Mouse (Mus musculus): ENCODE data around the gene Cd38. TPM values are rescaled to one million over a fixed set of nuclear protein-coding genes. Genes with fewer than 3 reads are reported as not detected.

The Cd38 gene
- polyA plus RNA-seq, 1 experiment = 5.7 TPM

GRCm38 (mm10) chr5:43846227-43846626 lies 22.1 kb upstream of the Cd38 start:
- Histone ChIP-seq H3K27ac (ENCODE audit: control insufficient read depth, insufficient read depth, low read depth, low read length, poor library complexity) (no peak overlapping the region; the same call in 1 of the 2 replicates), H3K4me1 (ENCODE audit: control insufficient read depth, insufficient read depth, low read length) (peaks cover 2% of the 10 kb centered on the region; the same call in 1 of the 2 replicates), H3K4me3 (replicated peaks; ENCODE audit: control insufficient read depth, low read depth, low read length) (no peak overlapping the region)
- TF ChIP-seq CTCF (IDR thresholded peaks at IDR 0.05; ENCODE audit: control insufficient read depth, insufficient read depth, low read length) = no peak
- no peak for TF ChIP-seq POLR2A (IDR thresholded peaks at IDR 0.05; ENCODE audit: borderline replicate concordance, control insufficient read depth, low read depth, low read length)
- WGBS = 85% methylated on average over 2 of the region's 2 CpGs

GRCm38 (mm10) chr5:43847555-43847954 lies 20.8 kb upstream of the Cd38 start:
- no peak overlapping the region for H3K4me3 ChIP-seq (replicated peaks; ENCODE audit: control insufficient read depth, low read depth, low read length)
- H3K4me1 ChIP-seq (ENCODE audit: control insufficient read depth, insufficient read depth, low read length) = no peaks in the 10 kb centered on the region; the same call in 1 of the 2 replicates
- TF ChIP-seq POLR2A (IDR thresholded peaks at IDR 0.05; ENCODE audit: borderline replicate concordance, control insufficient read depth, low read depth, low read length) = no peak
- TF ChIP-seq CTCF (IDR thresholded peaks at IDR 0.05; ENCODE audit: control insufficient read depth, insufficient read depth, low read length) = no peak
- no peak overlapping the region for H3K27ac ChIP-seq (ENCODE audit: control insufficient read depth, insufficient read depth, low read depth, low read length, poor library complexity)

GRCm38 (mm10) chr5:43848275-43848674 lies 20.1 kb upstream of the Cd38 start:
- Histone ChIP-seq H3K4me3 (replicated peaks; ENCODE audit: control insufficient read depth, low read depth, low read length) (no peak overlapping the region), H3K4me1 (ENCODE audit: control insufficient read depth, insufficient read depth, low read length) (peaks cover 3% of the 10 kb centered on the region; the same call in 1 of the 2 replicates), H3K27ac (ENCODE audit: control insufficient read depth, insufficient read depth, low read depth, low read length, poor library complexity) (no peak overlapping the region)
- 62% methylated on average over 3 of the region's 3 CpGs for WGBS
- TF ChIP-seq CTCF (IDR thresholded peaks at IDR 0.05; ENCODE audit: control insufficient read depth, insufficient read depth, low read length) = no peak
- no peak for TF ChIP-seq POLR2A (IDR thresholded peaks at IDR 0.05; ENCODE audit: borderline replicate concordance, control insufficient read depth, low read depth, low read length)

- Histone ChIP-seq H3K4me1 (ENCODE audit: control insufficient read depth, insufficient read depth, low read length) (peaks cover 9% of the 10 kb centered on the region), H3K27ac (ENCODE audit: control insufficient read depth, insufficient read depth, low read depth, low read length, poor library complexity) (peak overlapping the region; percentile 54), H3K4me3 (replicated peaks; ENCODE audit: control insufficient read depth, low read depth, low read length) (no peak overlapping the region)
- WGBS = 34% methylated on average over 11 of the region's 11 CpGs
- TF ChIP-seq CTCF (IDR thresholded peaks at IDR 0.05; ENCODE audit: control insufficient read depth, insufficient read depth, low read length) (no peak), POLR2A (IDR thresholded peaks at IDR 0.05; ENCODE audit: borderline replicate concordance, control insufficient read depth, low read depth, low read length) (no peak)
These were observed 15.1 kb upstream of the Cd38 start for GRCm38 (mm10) chr5:43853096-43853867.

- TF ChIP-seq CTCF (IDR thresholded peaks at IDR 0.05; ENCODE audit: control insufficient read depth, insufficient read depth, low read length) (no peak), POLR2A (IDR thresholded peaks at IDR 0.05; ENCODE audit: borderline replicate concordance, control insufficient read depth, low read depth, low read length) (no peak)
- peak overlapping the region; percentile 54; the same call in 1 of the 2 replicates for H3K27ac ChIP-seq (ENCODE audit: control insufficient read depth, insufficient read depth, low read depth, low read length, poor library complexity)
- no peak overlapping the region for H3K4me3 ChIP-seq (replicated peaks; ENCODE audit: control insufficient read depth, low read depth, low read length)
- 47% methylated on average over 7 of the region's 7 CpGs for WGBS
- peaks cover 9% of the 10 kb centered on the region for H3K4me1 ChIP-seq (ENCODE audit: control insufficient read depth, insufficient read depth, low read length)
These were observed 14.4 kb upstream of the Cd38 start for GRCm38 (mm10) chr5:43853868-43854488.

GRCm38 (mm10) chr5:43855769-43856168 lies 12.6 kb upstream of the Cd38 start:
- peak overlapping the region; percentile 78 for H3K27ac ChIP-seq (ENCODE audit: control insufficient read depth, insufficient read depth, low read depth, low read length, poor library complexity)
- WGBS = 1% methylated on average over 2 of the region's 2 CpGs
- H3K4me1 ChIP-seq (ENCODE audit: control insufficient read depth, insufficient read depth, low read length) = peaks cover 9% of the 10 kb centered on the region
- H3K4me3 ChIP-seq (replicated peaks; ENCODE audit: control insufficient read depth, low read depth, low read length) = no peak overlapping the region
- TF ChIP-seq CTCF (IDR thresholded peaks at IDR 0.05; ENCODE audit: control insufficient read depth, insufficient read depth, low read length) (no peak), POLR2A (IDR thresholded peaks at IDR 0.05; ENCODE audit: borderline replicate concordance, control insufficient read depth, low read depth, low read length) (no peak)

GRCm38 (mm10) chr5:43859663-43860062 lies 8.7 kb upstream of the Cd38 start:
- TF ChIP-seq CTCF (IDR thresholded peaks at IDR 0.05; ENCODE audit: control insufficient read depth, insufficient read depth, low read length) (no peak), POLR2A (IDR thresholded peaks at IDR 0.05; ENCODE audit: borderline replicate concordance, control insufficient read depth, low read depth, low read length) (no peak)
- 87% methylated on average over 8 of the region's 8 CpGs for WGBS
- no peak overlapping the region for H3K27ac ChIP-seq (ENCODE audit: control insufficient read depth, insufficient read depth, low read depth, low read length, poor library complexity)
- no peak overlapping the region for H3K4me3 ChIP-seq (replicated peaks; ENCODE audit: control insufficient read depth, low read depth, low read length)
- peaks cover 3% of the 10 kb centered on the region for H3K4me1 ChIP-seq (ENCODE audit: control insufficient read depth, insufficient read depth, low read length)

- 86% methylated on average over 5 of the region's 5 CpGs for WGBS
These were observed 8.3 kb upstream of the Cd38 start for GRCm38 (mm10) chr5:43860096-43860495.

More at GRCm38 (mm10) chr5:43860096-43860495, 8.3 kb upstream of the Cd38 start:
- TF ChIP-seq POLR2A (IDR thresholded peaks at IDR 0.05; ENCODE audit: borderline replicate concordance, control insufficient read depth, low read depth, low read length) (no peak), CTCF (IDR thresholded peaks at IDR 0.05; ENCODE audit: control insufficient read depth, insufficient read depth, low read length) (no peak)
- Histone ChIP-seq H3K4me1 (ENCODE audit: control insufficient read depth, insufficient read depth, low read length) (peaks cover 1% of the 10 kb centered on the region; the same call in 1 of the 2 replicates), H3K27ac (ENCODE audit: control insufficient read depth, insufficient read depth, low read depth, low read length, poor library complexity) (no peak overlapping the region), H3K4me3 (replicated peaks; ENCODE audit: control insufficient read depth, low read depth, low read length) (no peak overlapping the region)
